8 mouse cellular contexts compared by ENCODE assay signal in genomic region chr6:89361418-89362280, GRCm38 (mm10). TPM values are rescaled to one million over a fixed set of nuclear protein-coding genes. Genes with fewer than 3 reads are reported as not detected.
A peak's percentile ranks its signal among the peaks of the same experiment; 100 is the strongest.
DNase-seq lines count a peak whose midpoint lies in the region; ATAC-seq and TF ChIP-seq lines count a peak whose summit lies in the region.

No protein-coding gene starts in this region.

- H3K4me2 ChIP-seq in intestine, postnatal 0 days (replicated peaks; ENCODE audit: low read depth) = peak overlapping the region; percentile 98
- peak overlapping the region; percentile 93 for H3K4me2 ChIP-seq in lung, postnatal 0 days (replicated peaks; ENCODE audit: low read depth, low read length)

- peak; percentile 31 for ATAC-seq in intestine, postnatal 0 days
- ATAC-seq in lung, postnatal 0 days = peak; percentile 52

- peak overlapping the region; percentile 77 for H3K4me3 ChIP-seq in thymus, adult 2 months (ENCODE audit: control insufficient read depth, insufficient read depth, low read length)
- H3K4me3 ChIP-seq in intestine, postnatal 0 days (ENCODE audit: low read depth, low read length) = peak overlapping the region; percentile 91
- H3K4me3 ChIP-seq in lung, postnatal 0 days (ENCODE audit: low read depth, low read length) = peak overlapping the region; percentile 89

- TF ChIP-seq EP300 in lung, postnatal 0 days (IDR thresholded peaks at IDR 0.05) = no peak

- H3K27ac ChIP-seq in thymus, adult 2 months (ENCODE audit: control insufficient read depth, insufficient read depth, low read length) = no peak overlapping the region
- peak overlapping the region; percentile 35 for H3K27ac ChIP-seq in intestine, postnatal 0 days (ENCODE audit: low read depth, low read length)
- peak overlapping the region; percentile 76 for H3K27ac ChIP-seq in lung, postnatal 0 days (ENCODE audit: low read length)

- WGBS in thymus, adult 2 months = 2% methylated on average over 79 of the region's 80 CpGs
- WGBS in intestine, postnatal 0 days = under 1% methylated on average over 75 of the region's 80 CpGs
- WGBS in lung, postnatal 0 days = 0% methylated on average over 34 of the region's 80 CpGs

- no peak for TF ChIP-seq POLR2A in thymus, adult 2 months (IDR thresholded peaks at IDR 0.05; ENCODE audit: control insufficient read depth, extremely low read depth, insufficient read depth, low read length, poor library complexity)

- H3K9ac ChIP-seq in intestine, postnatal 0 days (ENCODE audit: low read depth, low read length) = peak overlapping the region; percentile 87
- peak overlapping the region; percentile 92 for H3K9ac ChIP-seq in lung, postnatal 0 days (replicated peaks; ENCODE audit: low read depth)

- no peaks in the 10 kb centered on the region for H3K9me3 ChIP-seq in intestine, postnatal 0 days (ENCODE audit: control insufficient read depth)
- no peaks in the 10 kb centered on the region for H3K9me3 ChIP-seq in lung, postnatal 0 days (ENCODE audit: low read length)

- H3K36me3 ChIP-seq in thymus, adult 2 months (ENCODE audit: control insufficient read depth, insufficient read depth, low read length) = no peaks in the 10 kb centered on the region
- peaks cover 5% of the 10 kb centered on the region; the same call in 1 of the 2 replicates for H3K36me3 ChIP-seq in intestine, postnatal 0 days (ENCODE audit: control insufficient read depth, insufficient read depth)
- H3K36me3 ChIP-seq in lung, postnatal 0 days (ENCODE audit: insufficient read depth, low read length) = no peaks in the 10 kb centered on the region

- peak; percentile 32 for DNase-seq in thymus, adult 2 months
- DNase-seq in thymus, adult 18-20 months = no peak
- DNase-seq in cerebellum, adult 18-20 months = peak; percentile 45 to 66
- peak; percentile 44 for DNase-seq in gastrocnemius, postnatal 25 days
- peak; percentile 53 for DNase-seq in lung, postnatal 0 days (ENCODE audit: low spot score)
- DNase-seq in spleen, postnatal 4 days (ENCODE audit: low spot score in 2 of 2) = peak; percentile 37 to 73
- DNase-seq in layer of hippocampus, adult 9-10 months (ENCODE audit: low spot score) = no peak

- no peaks in the 10 kb centered on the region; the same call in 1 of the 2 replicates for H3K27me3 ChIP-seq in thymus, adult 2 months (ENCODE audit: control insufficient read depth, insufficient read depth, low read length)
- no peaks in the 10 kb centered on the region; the same call in 1 of the 2 replicates for H3K27me3 ChIP-seq in intestine, postnatal 0 days (replicated peaks; ENCODE audit: control insufficient read depth, insufficient read depth, low read length)
- no peaks in the 10 kb centered on the region for H3K27me3 ChIP-seq in lung, postnatal 0 days (replicated peaks; ENCODE audit: insufficient read depth, low read length)

- peaks cover 19% of the 10 kb centered on the region for H3K4me1 ChIP-seq in thymus, adult 2 months (replicated peaks; ENCODE audit: control insufficient read depth, insufficient read depth, low read length)
- H3K4me1 ChIP-seq in intestine, postnatal 0 days (replicated peaks; ENCODE audit: control insufficient read depth, insufficient read depth, low read length) = peaks cover 11% of the 10 kb centered on the region; the same call in 1 of the 2 replicates
- peaks cover 23% of the 10 kb centered on the region for H3K4me1 ChIP-seq in lung, postnatal 0 days (ENCODE audit: insufficient read depth, low read depth, low read length)

- TF ChIP-seq CTCF in thymus, adult 2 months (IDR thresholded peaks at IDR 0.05; ENCODE audit: borderline replicate concordance, control insufficient read depth, extremely low read depth, insufficient read depth, low read length, poor library complexity) = no peak
- peak; percentile 19; the same call in 1 of the 2 replicates for TF ChIP-seq CTCF in intestine, postnatal 0 days (IDR thresholded peaks at IDR 0.05; ENCODE audit: low read depth)
- peak; percentile 17; the same call in 1 of the 2 replicates for TF ChIP-seq CTCF in lung, postnatal 0 days (IDR thresholded peaks at IDR 0.05)

RNA-seq across cellular contexts. Expression of gene Plxna1, which starts 0.8 kb away (rescaled TPM):
- polyA plus RNA-seq in thymus, adult 2 months (2012; rRNA removed) = 49.1 and 51.5 TPM in 2 replicates
- total RNA-seq in gastrocnemius, postnatal 25 days (2021) = 10 to 100 TPM; 16.8 to 19.1 TPM
- polyA plus RNA-seq in intestine, postnatal 0 days (2015; fragmentation: Nextera tagmentation; extraction: Ambion mirVana) = 8.7 and 9.2 TPM in 2 replicates
- polyA plus RNA-seq in lung, postnatal 0 days (2015; fragmentation: Nextera tagmentation; extraction: Ambion mirVana) = 13.6 and 29.2 TPM in 2 replicates

Comparison
In these comparisons a context has a peak if more than half of its experiments do, and no peak if none do; other contexts are left out.
1. DNase-seq: peak in thymus, adult 2 months (single experiment), cerebellum, adult 18-20 months (2 of 2), gastrocnemius, postnatal 25 days (single experiment), lung, postnatal 0 days (single experiment) and spleen, postnatal 4 days (2 of 2); none in thymus, adult 18-20 months (0 of 2) and layer of hippocampus, adult 9-10 months (single experiment).
2. Peak in every context shown above with its lines, with median percentiles within 50 percentile points of each other: H3K4me3 ChIP-seq.